Mouse (Mus musculus): ENCODE data around the gene Dclk3. TPM values are rescaled to one million over a fixed set of nuclear protein-coding genes. Genes with fewer than 3 reads are reported as not detected.

The Dclk3 gene
- not detected in 2 replicates for total RNA-seq (2023)

DNA sequence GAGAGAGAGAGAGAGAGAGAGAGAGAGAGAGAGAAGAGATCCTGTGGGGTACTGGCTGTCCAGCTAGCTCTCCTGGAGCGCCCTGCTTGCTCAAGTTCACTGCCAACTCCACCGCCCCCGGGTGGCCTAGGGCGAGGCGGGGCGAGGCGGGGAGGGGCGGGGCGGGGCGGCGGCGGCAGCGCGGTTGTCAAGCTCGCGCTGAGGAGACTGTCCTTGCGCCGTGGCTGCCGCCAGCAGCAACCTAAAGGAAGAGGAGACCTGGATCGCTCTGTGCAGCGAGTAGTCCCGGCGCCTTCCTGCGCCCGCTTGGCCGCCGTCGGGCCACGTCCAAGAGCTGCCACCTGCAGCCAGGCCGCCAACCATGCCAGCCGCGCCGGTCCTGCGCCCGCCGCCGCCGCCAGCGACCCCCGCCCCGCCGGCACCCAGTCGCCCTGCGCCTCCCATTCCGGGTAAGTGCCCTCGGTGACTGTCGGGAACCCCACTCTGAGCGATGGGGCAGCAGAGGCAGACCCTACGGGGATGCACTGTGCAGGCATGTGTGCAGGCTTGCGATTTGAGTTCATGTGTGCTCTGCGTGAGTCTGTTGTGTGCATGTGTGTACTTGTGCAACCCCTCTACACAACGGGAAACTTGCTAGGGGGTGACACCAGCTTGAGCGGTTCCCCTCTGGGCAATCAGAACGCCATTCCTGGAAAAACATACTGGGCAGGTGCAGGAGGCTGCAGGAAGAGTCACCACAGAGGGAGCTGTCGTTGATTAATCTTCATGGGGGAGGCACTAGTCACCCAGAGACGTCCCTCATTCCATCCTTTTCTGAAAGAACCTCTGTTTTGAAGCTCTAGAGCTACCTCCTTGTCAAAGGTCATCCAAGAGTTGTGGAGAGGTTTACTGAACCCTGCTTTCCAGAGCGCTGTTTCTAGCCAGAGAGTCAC, at the start of gene Dclk3:
Gene Dclk3 (plus strand): TSS at position 178 of the 932 bp plus-strand sequence.

Other genes starting within 250 kb of the Dclk3 start
- gene Mlh1, start 167.3 kb upstream of the Dclk3 start, total RNA-seq (2023) = 8.8 and 13.5 TPM in 2 replicates
- gene Epm2aip1, start 167.2 kb upstream of the Dclk3 start, total RNA-seq (2023) = 9.9 and 11.7 TPM in 2 replicates
- gene Trank1, start 127.3 kb upstream of the Dclk3 start, total RNA-seq (2023) = 0.05 TPM in 1 of 2 replicates, not detected in the other